Mouse (Mus musculus) bone marrow macrophage, adult 2 months (primary cell): ENCODE data around the gene Ccdc24. TPM values are rescaled to one million over a fixed set of nuclear protein-coding genes. Genes with fewer than 3 reads are reported as not detected.

Experiments used
- H3K27ac ChIP-seq: 2 replicates; pipeline ENCODE4 v1.5.1; 2012; ENCODE audit warnings: low read depth, low read length; ENCODE audit not compliant: insufficient read depth
- H3K4me1 ChIP-seq: 2 replicates; pipeline ENCODE4 v1.6.1; 2012; ENCODE audit warnings: low read length; ENCODE audit not compliant: control insufficient read depth, insufficient read depth
- H3K4me3 ChIP-seq: 2 replicates; pipeline ENCODE4 v1.5.1; 2012; ENCODE audit warnings: mild to moderate bottlenecking, low read length, moderate library complexity; ENCODE audit not compliant: insufficient read depth
- CTCF ChIP-seq: IDR thresholded peaks from 2 replicates; pipeline ENCODE4 v1.5.1; 2012; ENCODE audit warnings: low read depth, mild to moderate bottlenecking, low read length, moderate library complexity
- POLR2A ChIP-seq: IDR thresholded peaks from 2 replicates; pipeline ENCODE4 v1.6.1; 2012; ENCODE audit warnings: mild to moderate bottlenecking, low read depth, low read length, borderline replicate concordance
- polyA plus RNA-seq: library from polyadenylated mRNA; stranded (reverse); fragments of >200 nt; gene quantifications from 2 replicates; pipeline ENCODE4 v1.2.4, GENCODE M21; 2012; ENCODE audit not compliant: missing spikeins, insufficient read depth, insufficient read length

The Ccdc24 gene
- polyA plus RNA-seq, 1 experiment = not detected

DNA sequence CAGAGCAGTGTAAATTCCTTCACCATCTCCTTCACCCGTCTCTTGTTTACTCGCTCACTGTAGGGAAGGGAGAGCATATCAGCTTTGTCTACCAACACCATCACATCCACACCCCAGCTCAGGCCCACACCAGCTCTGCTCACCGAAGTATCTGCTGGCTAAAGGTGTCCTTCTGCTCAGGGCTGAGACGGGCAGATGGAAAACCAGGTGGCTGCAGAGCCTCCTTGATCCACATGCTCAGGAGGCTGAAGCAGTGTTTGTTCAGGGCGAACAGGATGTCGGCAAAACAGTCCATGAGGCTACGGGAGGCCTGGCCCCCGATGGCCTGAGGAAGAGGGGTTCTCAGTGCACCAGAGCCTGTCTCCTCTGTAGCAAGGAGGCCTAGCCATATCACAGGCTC is 22.2 kb upstream of the Ccdc24 start:
- TF ChIP-seq CTCF = no peak
- TF ChIP-seq POLR2A = no peak
- peaks cover 6% of the 10 kb centered on the region for H3K4me1 ChIP-seq
- H3K27ac ChIP-seq = no peak overlapping the region
- no peak overlapping the region for H3K4me3 ChIP-seq

- Histone ChIP-seq H3K27ac (no peak overlapping the region), H3K4me1 (peaks cover 6% of the 10 kb centered on the region), H3K4me3 (no peak overlapping the region)
- TF ChIP-seq POLR2A (no peak), CTCF (no peak)
These were observed 21.0 kb upstream of the Ccdc24 start for GRCm38 (mm10) chr4:117893376-117893775.

- H3K4me1 ChIP-seq = peaks cover 6% of the 10 kb centered on the region
- no peak within 1 kb of the TSS for H3K27ac ChIP-seq
- TF ChIP-seq CTCF (no peak), POLR2A (no peak)
- peak within 1 kb of the TSS; percentile 83 for H3K4me3 ChIP-seq
These were observed 19.4 kb upstream of the Ccdc24 start, which contains the start of gene Dph2 for GRCm38 (mm10) chr4:117891738-117892161. Gene Dph2 (minus strand): TSS chr4:117892032.

DNA sequence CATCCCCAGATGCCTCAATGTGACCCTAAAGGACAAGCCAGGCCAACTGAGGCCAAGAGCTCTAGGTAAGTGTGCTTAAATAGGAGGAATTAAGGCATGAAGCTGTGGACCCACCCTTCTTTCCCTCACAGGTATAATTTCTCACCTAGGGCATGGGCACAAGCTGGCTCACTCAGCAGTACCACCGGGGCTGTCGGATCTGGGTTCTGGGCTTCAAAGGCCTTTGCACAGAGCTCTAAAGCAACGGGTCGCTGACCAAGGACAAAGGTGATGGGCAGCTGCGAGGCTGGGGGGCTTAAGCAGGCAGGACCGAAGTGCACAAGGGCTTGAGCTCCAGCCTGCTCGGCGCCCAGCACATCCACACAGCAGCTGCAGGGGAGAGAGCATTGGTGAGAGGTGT is 18.4 kb upstream of the Ccdc24 start:
- H3K4me1 ChIP-seq = peaks cover 8% of the 10 kb centered on the region
- no peak for TF ChIP-seq POLR2A
- TF ChIP-seq CTCF = no peak
- no peak overlapping the region for H3K27ac ChIP-seq
- peak overlapping the region; percentile 83 for H3K4me3 ChIP-seq

GRCm38 (mm10) chr4:117890031-117890430 is 17.7 kb upstream of the Ccdc24 start:
- Histone ChIP-seq H3K4me1 (peaks cover 15% of the 10 kb centered on the region), H3K27ac (no peak overlapping the region), H3K4me3 (no peak overlapping the region)
- TF ChIP-seq POLR2A (no peak), CTCF (no peak)

DNA sequence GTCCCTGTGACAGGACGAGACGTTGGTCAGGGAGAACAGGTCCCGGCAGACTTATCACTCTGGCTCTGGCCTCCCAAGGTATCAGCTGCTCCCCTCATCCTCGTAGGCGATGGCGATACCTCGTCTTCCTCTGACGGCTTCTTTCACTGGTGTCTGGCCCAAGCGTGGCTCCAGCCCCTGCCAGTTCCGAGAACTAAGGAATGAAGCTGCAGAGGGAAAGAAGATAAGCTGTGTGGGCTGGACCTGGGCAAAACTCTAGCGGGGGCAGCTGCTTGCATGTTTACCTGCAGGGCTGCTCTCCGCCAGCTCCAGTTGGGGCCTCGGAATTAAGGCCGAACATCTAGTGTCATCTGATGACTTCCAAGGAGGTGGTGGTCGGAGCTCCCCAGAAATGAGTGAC is 17.1 kb upstream of the Ccdc24 start:
- Histone ChIP-seq H3K4me3 (no peak overlapping the region), H3K4me1 (peaks cover 19% of the 10 kb centered on the region), H3K27ac (no peak overlapping the region)
- TF ChIP-seq POLR2A = no peak
- TF ChIP-seq CTCF = no peak

GRCm38 (mm10) chr4:117887920-117888319 is 15.6 kb upstream of the Ccdc24 start:
- Histone ChIP-seq H3K4me3 (no peak overlapping the region; the same call in 1 of the 2 replicates), H3K4me1 (peaks cover 24% of the 10 kb centered on the region), H3K27ac (no peak overlapping the region)
- TF ChIP-seq CTCF = no peak
- no peak for TF ChIP-seq POLR2A

DNA sequence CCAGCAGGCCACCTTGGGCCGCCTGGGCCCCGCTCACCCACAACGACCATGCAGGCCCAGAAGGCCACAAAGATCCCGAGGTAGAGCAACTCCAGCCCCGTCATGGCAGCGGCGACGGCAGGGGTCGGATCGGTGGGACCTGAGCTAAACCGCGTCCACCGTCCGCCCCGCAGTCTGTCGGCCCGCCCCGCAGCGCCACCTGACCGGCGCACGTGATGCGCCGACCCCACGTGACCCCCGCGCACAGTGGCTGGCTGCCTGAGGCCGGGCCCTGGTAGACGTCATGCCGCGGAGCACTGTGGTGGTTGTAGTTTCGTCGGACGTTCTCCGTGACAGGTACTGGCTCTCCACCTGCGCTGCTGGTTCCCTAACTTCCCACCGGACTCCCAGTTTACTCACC is 14.8 kb upstream of the Ccdc24 start, which contains the start of gene Atp6v0b:
TSS of gene Atp6v0b (minus strand) at position 201 of the 400 bp plus-strand sequence.
- Histone ChIP-seq H3K27ac (peak within 1 kb of the TSS; percentile 89), H3K4me3 (peak within 1 kb of the TSS; percentile 75), H3K4me1 (peaks cover 23% of the 10 kb centered on the region)
- TF ChIP-seq POLR2A = no peak
- TF ChIP-seq CTCF = no peak

- Histone ChIP-seq H3K4me1 (peaks cover 21% of the 10 kb centered on the region), H3K4me3 (peak overlapping the region; percentile 75), H3K27ac (peak overlapping the region; percentile 89)
- no peak for TF ChIP-seq POLR2A
- no peak for TF ChIP-seq CTCF
These were observed 14.3 kb upstream of the Ccdc24 start for GRCm38 (mm10) chr4:117886644-117887043.

DNA sequence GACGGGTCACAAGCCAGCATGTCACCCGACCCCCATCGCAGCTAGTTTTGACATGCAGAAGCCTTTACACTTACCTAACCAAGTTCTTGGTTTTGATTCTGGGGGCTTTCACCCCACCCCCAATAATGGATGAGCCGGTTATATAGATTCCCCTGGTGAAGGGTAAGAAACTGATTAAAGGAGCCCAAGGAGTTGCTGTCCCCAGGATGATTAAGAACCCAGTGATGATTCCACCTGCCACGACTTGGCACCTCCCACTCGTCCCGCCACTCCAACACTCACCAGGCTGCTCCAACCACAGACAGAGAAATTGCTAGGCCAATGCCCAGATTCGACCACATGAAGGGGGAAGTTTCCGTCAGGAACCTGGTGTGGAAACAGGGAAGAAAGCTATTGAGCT is 13.6 kb upstream of the Ccdc24 start:
- Histone ChIP-seq H3K4me1 (peaks cover 21% of the 10 kb centered on the region), H3K27ac (peak overlapping the region; percentile 89; the same call in 1 of the 2 replicates), H3K4me3 (peak overlapping the region; percentile 75)
- TF ChIP-seq POLR2A (no peak), CTCF (no peak)

- H3K27ac ChIP-seq = no peak overlapping the region
- peaks cover 18% of the 10 kb centered on the region for H3K4me1 ChIP-seq
- TF ChIP-seq POLR2A (no peak), CTCF (no peak)
- no peak overlapping the region for H3K4me3 ChIP-seq
These were observed 12.7 kb upstream of the Ccdc24 start for GRCm38 (mm10) chr4:117885093-117885492.
